Mouse (Mus musculus) adrenal gland, postnatal 14 days (tissue): ENCODE measurements at regions not wholly inside any gene's neighbourhood (a gene's known extent, or its start where the extent isn't known, plus 50 kb on each side); places are given as distances from the start of the nearest gene placed in this dataset.
A peak's percentile ranks its signal among the peaks of the same experiment; 100 is the strongest.

Source experiments
- DNase-seq: peaks from one replicate; pipeline ENCODE4 v3.0.0; 2021; ENCODE audit warnings: mixed read lengths

- no peak for DNase-seq
These were observed 308.5 kb upstream of the Smarca2 start for GRCm38 (mm10) chr19:26296360-26296759.

GRCm38 (mm10) chr19:26308477-26309135 lies 296.2 kb upstream of the Smarca2 start:
- no peak for DNase-seq

- DNase-seq, result no peak
These were observed 285.9 kb upstream of the Smarca2 start for GRCm38 (mm10) chr19:26318977-26319376.

DNA sequence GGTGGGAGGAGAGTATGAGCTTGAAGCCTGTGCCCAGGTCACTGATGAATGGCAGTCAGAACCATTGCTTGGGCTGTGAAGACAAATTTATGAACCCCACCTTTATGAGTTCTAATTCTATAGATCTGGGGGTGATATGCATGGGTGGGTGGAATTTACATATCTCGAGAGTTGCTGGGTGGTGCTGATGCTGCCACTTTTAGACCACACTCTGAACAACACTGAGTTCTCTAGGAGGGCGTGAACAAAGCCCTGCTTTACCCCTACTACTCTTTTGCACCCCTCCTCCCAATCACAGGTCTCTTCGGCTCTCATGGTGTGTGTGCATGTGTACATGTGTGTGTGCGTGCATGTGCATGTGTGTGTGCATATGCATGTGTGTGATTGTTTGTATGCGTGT lies 281.2 kb upstream of the Smarca2 start:
- DNase-seq, result no peak

- DNase-seq, result no peak
These were observed 265.7 kb upstream of the Smarca2 start for GRCm38 (mm10) chr19:26339120-26339519.

- no peak for DNase-seq
These were observed 264.7 kb upstream of the Smarca2 start for GRCm38 (mm10) chr19:26340155-26340554.

DNA sequence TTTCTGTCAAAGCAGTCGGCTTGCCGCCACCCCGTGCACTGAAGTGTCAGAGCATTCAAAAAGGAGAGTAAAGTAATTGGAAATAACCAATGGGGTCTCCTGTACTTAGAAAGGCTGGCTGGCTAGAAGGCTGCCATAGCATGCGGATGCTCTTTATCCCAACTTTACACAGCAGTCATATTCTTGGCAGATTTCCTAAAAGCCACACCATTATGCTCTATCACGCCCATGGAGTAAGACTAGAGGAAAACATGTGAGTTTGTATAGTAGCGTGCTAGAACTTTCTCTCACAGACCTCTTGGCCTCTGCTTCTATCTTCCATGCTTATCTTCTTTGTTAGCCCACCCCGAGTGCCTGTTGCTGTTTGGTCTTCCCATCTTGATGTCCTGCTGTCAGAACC lies 249.8 kb upstream of the Smarca2 start:
- DNase-seq, result no peak

GRCm38 (mm10) chr19:26383961-26384381 lies 220.9 kb upstream of the Smarca2 start:
- DNase-seq, result no peak

- DNase-seq, result no peak
These were observed 218.8 kb upstream of the Smarca2 start for GRCm38 (mm10) chr19:26386075-26386474.

DNA sequence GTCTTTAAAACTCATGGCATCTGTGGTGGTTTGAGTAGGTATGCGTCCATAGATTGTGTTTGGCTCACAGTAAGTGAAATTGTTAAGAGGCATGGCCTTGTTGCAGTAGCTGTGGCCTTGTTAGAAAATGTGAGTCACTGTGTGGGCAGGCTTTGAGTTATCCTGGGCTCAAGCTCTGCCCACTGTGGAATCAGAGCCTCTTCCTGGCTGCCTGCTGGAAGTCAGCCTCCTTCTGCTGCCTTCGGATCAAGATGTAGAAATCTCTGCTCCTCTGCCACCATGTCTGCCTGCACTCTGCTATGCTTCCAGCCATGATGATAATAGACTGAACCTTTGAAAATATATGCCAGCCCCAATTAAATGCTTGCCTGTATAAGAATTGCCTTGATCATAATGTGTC lies 192.2 kb upstream of the Smarca2 start:
- no peak for DNase-seq

GRCm38 (mm10) chr19:26414476-26415024 lies 190.3 kb upstream of the Smarca2 start:
- DNase-seq, result no peak

GRCm38 (mm10) chr19:26419781-26420180 lies 185.1 kb upstream of the Smarca2 start:
- no peak for DNase-seq

DNA sequence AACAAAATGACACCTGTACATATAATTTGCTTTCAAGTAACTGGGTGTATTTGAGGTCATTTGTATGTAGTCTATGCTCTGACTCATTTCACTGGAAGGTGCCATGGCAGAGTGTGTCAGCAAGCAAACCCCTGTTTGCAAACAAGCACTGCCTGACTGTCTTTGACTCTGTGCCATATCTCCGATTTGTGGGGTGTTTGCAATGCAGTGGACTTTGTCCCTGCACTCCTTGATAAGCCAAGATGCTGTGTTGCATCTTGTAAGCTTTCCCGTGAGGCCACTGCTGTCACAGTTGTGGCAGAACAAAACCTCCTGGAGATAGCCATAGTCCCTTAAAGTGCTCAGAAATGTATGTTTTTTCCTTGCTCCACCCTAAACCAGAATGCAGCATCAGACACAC lies 165.7 kb upstream of the Smarca2 start:
- no peak for DNase-seq

DNA sequence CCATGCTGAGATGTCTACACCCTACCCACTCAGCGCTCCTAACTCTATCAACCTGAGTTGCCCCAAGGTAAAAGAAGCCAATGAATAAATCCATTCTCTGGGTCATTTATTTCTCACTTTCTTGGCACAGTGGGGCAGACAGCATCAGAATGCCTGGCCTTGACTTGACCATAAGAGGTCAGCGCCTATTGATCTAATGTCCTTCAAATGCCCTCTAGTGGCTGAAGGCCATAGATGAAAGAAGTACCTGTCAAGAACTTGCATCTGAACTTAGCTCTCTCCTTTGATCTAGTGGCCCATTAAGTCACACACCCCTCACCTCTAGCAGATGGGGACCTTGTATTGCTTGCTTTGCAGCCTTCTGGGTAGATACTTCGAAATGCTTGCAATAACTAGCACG lies 159.5 kb upstream of the Smarca2 start:
- no peak for DNase-seq

DNA sequence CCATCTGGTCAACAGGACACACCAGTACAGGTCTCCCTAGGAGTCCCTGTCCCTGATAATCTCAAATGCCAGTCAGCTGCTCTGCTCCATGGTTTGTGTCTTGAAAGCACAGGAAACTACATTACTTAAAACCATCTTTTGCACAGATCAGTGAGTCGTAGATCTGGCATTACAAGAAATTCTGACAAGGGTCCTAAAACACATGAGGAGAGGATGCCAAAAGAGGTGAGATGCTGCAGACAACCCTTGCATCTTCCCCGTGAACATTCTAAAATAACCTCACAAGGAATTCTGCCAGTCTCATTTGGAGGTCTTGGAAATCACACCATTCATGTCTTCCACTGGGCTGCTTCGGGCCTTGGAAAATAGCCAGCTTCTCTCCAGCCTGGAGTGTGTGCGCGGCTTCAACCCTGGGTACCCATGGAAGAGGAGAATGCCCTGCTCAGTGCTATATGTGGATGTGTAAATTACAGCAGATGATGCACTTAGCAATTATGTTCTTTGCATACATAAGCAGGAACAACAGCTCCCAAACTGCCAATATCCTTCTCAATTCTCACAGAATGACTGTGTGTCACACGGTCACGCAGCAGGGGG lies 157.3 kb upstream of the Smarca2 start:
- no peak for DNase-seq

DNA sequence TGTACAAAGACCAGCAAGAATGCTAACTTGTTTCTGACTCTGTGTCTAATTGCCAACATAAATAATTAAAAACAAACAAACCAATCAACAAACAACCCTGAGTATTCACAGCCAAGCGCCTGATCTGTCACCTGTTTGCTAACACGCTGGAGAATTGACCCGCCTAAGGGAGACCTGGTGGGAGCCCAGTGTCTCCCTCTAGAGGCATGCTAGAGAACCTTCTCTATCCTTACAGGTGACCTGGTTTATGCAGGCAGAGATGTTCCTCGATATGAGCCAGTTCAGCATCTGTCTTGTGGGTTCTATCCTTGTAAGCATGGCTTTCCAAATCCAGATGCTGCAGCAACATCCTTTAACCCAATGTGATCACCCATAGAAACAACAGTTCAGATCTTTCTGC lies 143.1 kb upstream of the Smarca2 start:
- no peak for DNase-seq

DNA sequence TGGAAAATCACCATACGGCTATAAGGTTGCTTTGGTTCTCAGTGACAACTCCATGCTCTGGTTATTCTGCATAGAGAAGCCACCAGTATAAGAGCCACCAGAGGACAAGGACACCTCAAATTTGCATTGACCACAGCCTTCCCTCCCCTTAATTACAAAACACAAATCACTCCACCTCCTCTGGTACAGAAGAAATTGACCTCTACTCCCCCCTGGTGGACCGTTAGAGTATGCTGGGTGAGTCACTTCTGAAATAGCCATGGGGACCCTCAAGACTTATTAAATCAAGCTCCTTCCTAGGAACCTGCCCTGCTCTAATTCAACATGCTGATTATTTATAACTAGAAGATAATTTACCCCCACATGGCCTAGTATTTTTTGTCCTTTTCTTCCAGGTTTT lies 139.6 kb upstream of the Smarca2 start:
- peak; percentile 24 for DNase-seq

GRCm38 (mm10) chr19:26466244-26466643 lies 138.6 kb upstream of the Smarca2 start:
- DNase-seq, result no peak

DNA sequence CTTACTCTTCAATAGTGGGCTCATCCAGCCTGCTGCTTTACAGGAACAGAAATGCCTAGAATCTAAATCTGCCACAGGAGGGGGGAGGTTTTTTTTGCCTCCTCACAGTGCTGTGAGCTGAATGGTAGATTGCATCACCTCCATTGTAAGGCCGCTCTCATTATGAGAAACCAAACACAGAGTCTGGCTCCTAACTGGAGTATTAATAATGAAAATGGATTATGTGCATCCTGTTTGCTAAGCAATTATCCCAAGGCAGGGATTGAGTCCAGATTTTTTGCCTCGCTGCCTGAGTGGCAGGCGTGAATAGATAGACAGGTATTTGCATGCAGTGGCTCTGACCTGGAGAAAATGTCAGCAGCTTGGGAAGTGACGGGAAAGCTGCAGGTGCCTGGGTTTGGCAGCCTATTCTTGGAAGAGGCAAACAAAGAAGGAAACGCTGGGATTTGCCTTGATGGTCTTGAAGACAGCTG lies 137.6 kb upstream of the Smarca2 start:
- DNase-seq, result no peak

DNA sequence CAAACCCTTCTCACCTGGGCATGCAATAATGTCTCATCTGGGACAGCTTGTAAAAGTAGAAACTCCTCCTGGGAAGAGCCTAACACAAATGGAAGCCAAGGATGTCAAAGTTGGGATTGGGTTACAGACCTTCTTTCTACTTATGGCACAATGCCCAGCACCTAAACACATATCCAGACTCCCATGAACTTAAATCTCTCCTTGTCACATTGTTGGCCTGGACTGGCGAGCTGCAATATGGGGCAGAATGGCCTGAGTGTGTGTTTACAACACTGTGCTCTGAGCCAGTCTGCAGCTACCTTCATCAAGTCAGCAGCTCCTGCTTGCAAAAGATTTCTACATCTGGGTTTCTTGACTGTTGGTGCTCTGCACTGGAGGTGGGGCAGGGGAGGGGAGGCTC lies 132.2 kb upstream of the Smarca2 start:
- DNase-seq, result no peak

DNA sequence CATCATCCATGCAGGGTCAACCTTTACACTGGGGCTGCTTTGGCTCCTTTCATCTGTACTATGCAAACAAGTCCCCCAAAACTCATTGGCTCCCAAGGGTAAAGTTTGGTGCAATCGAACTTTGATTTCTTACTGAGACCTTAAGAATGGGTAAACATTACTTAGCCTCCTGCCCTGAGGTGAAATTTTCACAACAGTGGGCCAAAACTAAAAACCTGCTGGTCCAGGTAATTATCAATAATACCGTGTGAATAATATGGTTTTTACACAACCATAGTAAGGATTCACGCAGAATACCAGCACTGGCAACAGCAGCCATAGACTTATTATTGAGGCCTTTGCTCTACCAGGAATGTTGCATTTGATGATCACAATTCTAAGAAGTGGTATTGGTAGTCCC lies 131.6 kb upstream of the Smarca2 start:
- DNase-seq, result no peak

DNA sequence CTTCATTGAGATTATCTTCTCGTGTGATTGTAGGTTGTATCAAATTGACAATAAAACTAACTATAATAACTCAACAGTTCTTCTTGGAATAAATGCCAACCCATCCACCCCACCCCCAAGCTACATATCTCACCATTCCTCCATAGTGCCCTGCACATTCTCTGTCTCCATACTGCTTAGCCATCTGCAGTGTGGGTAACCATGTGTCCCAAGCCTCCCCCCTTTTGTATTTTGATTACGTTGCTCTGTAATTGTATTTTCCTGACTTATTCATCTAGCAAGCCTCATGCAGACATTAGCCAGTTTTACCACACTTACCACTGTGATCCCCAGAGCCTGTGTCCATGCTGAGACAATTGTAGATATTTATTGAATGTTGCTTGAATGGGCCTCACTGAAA lies 129.7 kb upstream of the Smarca2 start:
- DNase-seq, result no peak

- DNase-seq, result no peak
These were observed 129.1 kb upstream of the Smarca2 start for GRCm38 (mm10) chr19:26475754-26476153.
